Mouse (Mus musculus) heart, postnatal 10 days (tissue): ENCODE measurements around the gene Clec18a. TPM values are rescaled to one million over a fixed set of nuclear protein-coding genes. Genes with fewer than 3 reads are reported as not detected.

Experiments used
- microRNA-seq, 2 experiments: library from miRNA; unstranded; fragments of <30 nt; microRNA quantifications; one replicate each; pipeline ENCODE4 v1.2.0; 2022
- total RNA-seq, 2 experiments: library from RNA; stranded (reverse); gene quantifications; 2 replicates each; pipeline ENCODE4 v1.2.3; 2021

The Clec18a gene
- total RNA-seq, 2 experiments from 2014 or later = 0.12 to 0.24 TPM

Small RNA genes lying within 50 kb of the gene (microRNA-seq; reads per million reads assigned to microRNA genes)
- gene Gm24103 (0 reads per million in 2 experiments), gene Mir3473d (0.24 to 0.70 reads per million in 2 experiments)

Other genes with a start within 250 kb of the Clec18a start
- gene Cog4, start 245.8 kb downstream of the Clec18a start, total RNA-seq = 10 to 100 TPM; 53.0 to 60.8 TPM
- gene Sf3b3, start 245.6 kb downstream of the Clec18a start, total RNA-seq = 10 to 100 TPM; 52.2 to 57.0 TPM
- 1 to 10 TPM; 6.8 to 8.6 TPM for gene Fuk, start 189.9 kb downstream of the Clec18a start, total RNA-seq
- 10 to 100 TPM; 34.4 to 45.3 TPM for gene St3gal2, start 172.5 kb downstream of the Clec18a start, total RNA-seq
- gene Ddx19a, start 94.6 kb downstream of the Clec18a start, total RNA-seq = 10 to 100 TPM; 39.2 to 41.1 TPM
- gene Ddx19b, start 60.7 kb downstream of the Clec18a start, total RNA-seq = 10 to 100 TPM; 12.2 to 12.8 TPM
- gene Aars, start 59.3 kb downstream of the Clec18a start, total RNA-seq = 10 to 100 TPM; 39.1 to 42.0 TPM
- not detected for gene Exosc6, start 36.1 kb downstream of the Clec18a start, total RNA-seq
- gene Pdpr, start 2.2 kb upstream of the Clec18a start, total RNA-seq = 10 to 100 TPM; 75.0 to 78.5 TPM
- gene Glg1, start 166.8 kb upstream of the Clec18a start, total RNA-seq = 100 to 1,000 TPM; 112 to 123 TPM
- 10 to 100 TPM; 20.4 to 26.1 TPM for gene Rfwd3, start 207.8 kb upstream of the Clec18a start, total RNA-seq
- 1 to 10 TPM; 4.6 to 4.8 TPM for gene Mlkl, start 245.8 kb upstream of the Clec18a start, total RNA-seq